Mouse (Mus musculus) midbrain, embryonic 11.5 days (tissue): ENCODE measurements around the gene Nxn. TPM values are rescaled to one million over a fixed set of nuclear protein-coding genes. Genes with fewer than 3 reads are reported as not detected.

Experiments
- ATAC-seq: fragments of 200-750 bp; cut with Nextera tagmentation; 2 replicates; pipeline ENCODE4 v1.8.0; 2017; ENCODE audit warnings: moderate TSS enrichment, moderate library complexity; ENCODE audit not compliant: low FRiP score
- DNase-seq: peaks from one replicate; pipeline ENCODE4 v3.0.0; 2015; ENCODE audit warnings: low spot score; ENCODE audit errors: missing footprints
- H3K27ac ChIP-seq: fragments of 300-500 bp; sonication (generic); 2 replicates; pipeline ENCODE4 v1.5.1; 2014; ENCODE audit warnings: low read depth, low read length
- H3K27me3 ChIP-seq: fragments of 300-500 bp; sonication (generic); 2 replicates; pipeline ENCODE4 v1.6.1; 2014; ENCODE audit warnings: mild to moderate bottlenecking, low read length, moderate library complexity, mixed read lengths; ENCODE audit not compliant: control insufficient read depth, insufficient read depth
- H3K36me3 ChIP-seq: fragments of 300-500 bp; sonication (generic); 2 replicates; pipeline ENCODE4 v1.6.1; 2014; ENCODE audit warnings: mild to moderate bottlenecking, low read length, moderate library complexity, mixed read lengths; ENCODE audit not compliant: control insufficient read depth, insufficient read depth
- H3K4me1 ChIP-seq: fragments of 300-500 bp; sonication (generic); 2 replicates; pipeline ENCODE4 v1.6.1; 2014; ENCODE audit warnings: low read length; ENCODE audit not compliant: control insufficient read depth, insufficient read depth
- H3K4me2 ChIP-seq: fragments of 300-500 bp; sonication (generic); 2 replicates; pipeline ENCODE4 v1.6.1; 2014; ENCODE audit warnings: mild to moderate bottlenecking, moderate library complexity
- H3K4me3 ChIP-seq: fragments of 300-500 bp; sonication (generic); 2 replicates; pipeline ENCODE4 v1.5.1; 2014; ENCODE audit warnings: low read depth, low read length
- H3K9ac ChIP-seq: fragments of 300-500 bp; sonication (generic); 2 replicates; pipeline ENCODE4 v1.6.1; 2014; ENCODE audit warnings: low read length
- H3K9me3 ChIP-seq: fragments of 300-500 bp; sonication (generic); 2 replicates; pipeline ENCODE4 v1.6.1; 2016; ENCODE audit warnings: low read length; ENCODE audit not compliant: control insufficient read depth
- WGBS: fragments of 180-500 bp; shearing (Covaris S2); extraction: QIAGEN DNeasy Blood & Tissue Kit; methylation state at CpG from one replicate; pipeline ENCODE4 v1.1.7; 2014; 5-methylcytosine and 5-hydroxymethylcytosine counted together
- polyA plus RNA-seq: library from polyadenylated mRNA; unstranded; fragments of >200 nt; fragmentation: Nextera tagmentation; extraction: Ambion mirVana; gene quantifications from 2 replicates; pipeline ENCODE4 v1.2.1, GENCODE M21; 2014

Gene Nxn
- polyA plus RNA-seq, 1 experiment from 2014 or later = 51.3 TPM

GRCm38 (mm10) chr11:76337764-76338163, 61.2 kb downstream of the Nxn start:
- H3K9me3 ChIP-seq = no peaks in the 10 kb centered on the region
- peaks cover 5% of the 10 kb centered on the region; the same call in 1 of the 2 replicates for H3K4me1 ChIP-seq
- H3K36me3 ChIP-seq = no peaks in the 10 kb centered on the region
- H3K27me3 ChIP-seq = no peaks in the 10 kb centered on the region
- no peak overlapping the region for H3K27ac ChIP-seq
- no peak overlapping the region for H3K4me2 ChIP-seq
- no peak overlapping the region for H3K4me3 ChIP-seq
- 6% methylated on average over 7 of the region's 7 CpGs for WGBS
- ATAC-seq = no peak
- no peak for DNase-seq
- no peak overlapping the region for H3K9ac ChIP-seq

GRCm38 (mm10) chr11:76337236-76337635, 61.7 kb downstream of the Nxn start:
- Histone ChIP-seq H3K4me3 (no peak overlapping the region), H3K9me3 (no peaks in the 10 kb centered on the region), H3K9ac (no peak overlapping the region), H3K27ac (no peak overlapping the region), H3K36me3 (no peaks in the 10 kb centered on the region), H3K4me2 (no peak overlapping the region), H3K4me1 (peaks cover 5% of the 10 kb centered on the region; the same call in 1 of the 2 replicates), H3K27me3 (no peaks in the 10 kb centered on the region)
- no peak for DNase-seq
- no peak for ATAC-seq
- 88% methylated on average over 9 of the region's 9 CpGs for WGBS

DNA sequence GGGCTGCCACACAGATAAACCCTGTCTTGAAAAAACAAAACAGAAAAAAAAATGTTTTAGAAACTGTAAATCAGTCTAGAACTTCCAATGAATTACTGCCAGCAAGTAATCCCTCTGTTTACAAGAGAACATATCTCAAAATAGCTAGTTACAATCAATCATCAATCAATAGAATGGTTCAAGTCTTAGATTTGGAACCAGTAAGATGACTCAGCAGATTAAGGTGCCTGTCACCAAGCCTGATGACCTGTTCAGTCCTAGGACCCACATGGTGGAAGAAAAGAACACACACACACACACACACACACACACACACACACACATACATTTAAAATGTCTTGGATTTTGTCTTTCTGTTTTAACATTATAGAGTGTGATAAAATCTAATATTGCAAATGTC, 62.7 kb downstream of the Nxn start:
- DNase-seq (no peak), ATAC-seq (no peak)
- H3K36me3 ChIP-seq = no peaks in the 10 kb centered on the region
- H3K9ac ChIP-seq = no peak overlapping the region
- H3K4me1 ChIP-seq = peaks cover 5% of the 10 kb centered on the region; the same call in 1 of the 2 replicates
- no peaks in the 10 kb centered on the region for H3K9me3 ChIP-seq
- H3K27me3 ChIP-seq = no peaks in the 10 kb centered on the region
- H3K4me2 ChIP-seq = no peak overlapping the region
- H3K27ac ChIP-seq = no peak overlapping the region
- no peak overlapping the region for H3K4me3 ChIP-seq

DNA sequence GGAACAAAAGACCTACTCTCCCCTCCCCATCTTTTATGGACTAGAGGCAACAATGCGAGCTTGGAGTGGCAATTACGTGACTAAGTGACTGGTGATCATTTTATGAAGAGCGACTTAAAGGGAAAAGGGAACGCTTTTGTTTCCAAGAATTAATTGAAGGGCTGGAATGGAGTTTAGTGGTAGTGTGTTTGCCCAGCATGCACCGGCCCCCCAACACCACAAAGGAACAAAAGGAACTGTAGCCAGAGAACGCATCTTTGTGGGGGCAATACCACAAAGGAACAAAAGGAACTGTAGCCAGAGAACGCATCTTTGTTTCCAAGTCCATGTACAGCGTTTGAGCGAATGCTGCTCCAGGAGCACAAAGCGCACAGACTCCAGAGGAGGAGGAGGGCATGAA, 64.0 kb downstream of the Nxn start:
- ATAC-seq (no peak), DNase-seq (no peak)
- H3K9me3 ChIP-seq = no peaks in the 10 kb centered on the region
- H3K4me3 ChIP-seq = no peak overlapping the region
- no peak overlapping the region for H3K9ac ChIP-seq
- WGBS = 71% methylated on average over 10 of the region's 10 CpGs
- no peak overlapping the region for H3K4me2 ChIP-seq
- H3K36me3 ChIP-seq = no peaks in the 10 kb centered on the region
- H3K27me3 ChIP-seq = no peaks in the 10 kb centered on the region
- H3K27ac ChIP-seq = no peak overlapping the region
- peaks cover 5% of the 10 kb centered on the region; the same call in 1 of the 2 replicates for H3K4me1 ChIP-seq

DNA sequence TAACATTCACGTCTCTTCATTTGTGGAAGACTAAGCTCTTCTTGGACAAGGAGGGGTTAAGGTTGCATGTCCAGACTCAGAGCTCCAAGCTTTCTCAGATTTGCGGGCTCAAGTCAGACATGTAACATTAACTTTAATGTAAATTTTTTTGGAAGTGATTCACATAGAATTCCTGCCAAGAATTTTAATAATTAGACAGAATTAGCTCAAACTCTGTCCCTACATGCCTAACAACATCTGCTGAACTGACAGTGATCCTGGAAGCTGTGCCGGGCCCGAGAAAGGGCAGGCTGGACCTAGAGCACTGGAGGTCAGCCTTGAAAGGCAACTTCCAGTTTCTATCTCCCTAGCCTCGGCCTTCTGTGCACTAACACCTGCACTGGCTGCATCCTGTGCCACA, 66.7 kb downstream of the Nxn start:
- no peak overlapping the region for H3K4me3 ChIP-seq
- H3K9ac ChIP-seq = no peak overlapping the region
- DNase-seq = no peak
- H3K4me1 ChIP-seq = peaks cover 8% of the 10 kb centered on the region; the same call in 1 of the 2 replicates
- ATAC-seq = no peak
- WGBS = 76% methylated on average over 5 of the region's 5 CpGs
- no peak overlapping the region for H3K27ac ChIP-seq
- H3K4me2 ChIP-seq = no peak overlapping the region
- no peaks in the 10 kb centered on the region for H3K9me3 ChIP-seq
- no peaks in the 10 kb centered on the region for H3K36me3 ChIP-seq
- H3K27me3 ChIP-seq = no peaks in the 10 kb centered on the region

GRCm38 (mm10) chr11:76328522-76329290, 70.2 kb downstream of the Nxn start:
- H3K9ac ChIP-seq = no peak overlapping the region
- no peaks in the 10 kb centered on the region for H3K36me3 ChIP-seq
- H3K4me2 ChIP-seq = no peak overlapping the region
- H3K9me3 ChIP-seq = no peaks in the 10 kb centered on the region
- H3K27me3 ChIP-seq = no peaks in the 10 kb centered on the region
- H3K4me1 ChIP-seq = peaks cover 11% of the 10 kb centered on the region; the same call in 1 of the 2 replicates
- H3K4me3 ChIP-seq = no peak overlapping the region
- 82% methylated on average over 2 of the region's 2 CpGs for WGBS
- DNase-seq = no peak
- no peak for ATAC-seq
- no peak overlapping the region for H3K27ac ChIP-seq

DNA sequence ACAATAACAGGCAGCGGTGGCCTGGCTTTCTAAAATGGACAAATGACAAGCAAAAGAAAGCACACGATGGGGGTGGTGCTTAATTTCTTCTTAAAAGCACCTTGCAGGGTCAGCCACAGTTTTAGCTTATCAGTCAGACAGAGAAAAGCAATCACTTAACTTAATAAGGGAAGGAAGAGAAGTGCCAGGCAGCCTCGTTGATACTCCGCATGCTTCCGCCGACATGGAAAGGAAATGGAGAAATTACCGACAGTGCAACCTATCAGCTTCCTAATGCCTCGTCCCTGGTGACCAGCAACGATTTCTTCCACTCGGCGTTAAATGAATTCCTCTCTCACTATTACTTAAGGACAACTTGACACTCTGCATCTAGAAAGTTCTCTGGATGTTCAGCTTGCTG, 70.9 kb downstream of the Nxn start:
- peaks cover 11% of the 10 kb centered on the region; the same call in 1 of the 2 replicates for H3K4me1 ChIP-seq
- no peak for ATAC-seq
- no peak overlapping the region for H3K4me2 ChIP-seq
- no peak for DNase-seq
- H3K27me3 ChIP-seq = no peaks in the 10 kb centered on the region
- WGBS = 81% methylated on average over 11 of the region's 11 CpGs
- no peaks in the 10 kb centered on the region for H3K36me3 ChIP-seq
- H3K4me3 ChIP-seq = no peak overlapping the region
- no peaks in the 10 kb centered on the region for H3K9me3 ChIP-seq
- no peak overlapping the region for H3K27ac ChIP-seq
- H3K9ac ChIP-seq = no peak overlapping the region

DNA sequence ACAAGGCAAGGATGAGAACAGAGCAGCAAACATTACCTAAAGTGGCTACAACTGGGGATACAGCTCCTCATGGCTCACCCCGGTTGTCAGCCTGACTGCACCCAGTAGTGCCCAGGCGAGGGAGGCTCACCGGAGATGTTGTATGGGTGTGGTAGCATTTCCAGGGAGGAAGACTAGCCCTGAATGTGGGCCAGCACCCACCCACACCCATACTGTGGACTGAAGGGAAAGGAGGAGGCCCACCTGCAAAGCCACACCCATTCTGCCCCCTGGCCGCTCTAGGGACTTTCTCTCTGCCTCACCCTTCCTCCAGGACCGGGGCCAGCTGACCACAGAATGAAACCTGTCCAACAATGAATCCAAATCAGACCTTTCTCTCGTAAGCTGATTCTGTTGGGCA, 72.3 kb downstream of the Nxn start:
- peaks cover 11% of the 10 kb centered on the region; the same call in 1 of the 2 replicates for H3K4me1 ChIP-seq
- WGBS = 88% methylated on average over 6 of the region's 6 CpGs
- no peak overlapping the region for H3K4me2 ChIP-seq
- H3K27me3 ChIP-seq = no peaks in the 10 kb centered on the region
- H3K9ac ChIP-seq = no peak overlapping the region
- no peak overlapping the region for H3K4me3 ChIP-seq
- H3K27ac ChIP-seq = no peak overlapping the region
- no peaks in the 10 kb centered on the region for H3K9me3 ChIP-seq
- no peak for DNase-seq
- H3K36me3 ChIP-seq = no peaks in the 10 kb centered on the region
- no peak for ATAC-seq

DNA sequence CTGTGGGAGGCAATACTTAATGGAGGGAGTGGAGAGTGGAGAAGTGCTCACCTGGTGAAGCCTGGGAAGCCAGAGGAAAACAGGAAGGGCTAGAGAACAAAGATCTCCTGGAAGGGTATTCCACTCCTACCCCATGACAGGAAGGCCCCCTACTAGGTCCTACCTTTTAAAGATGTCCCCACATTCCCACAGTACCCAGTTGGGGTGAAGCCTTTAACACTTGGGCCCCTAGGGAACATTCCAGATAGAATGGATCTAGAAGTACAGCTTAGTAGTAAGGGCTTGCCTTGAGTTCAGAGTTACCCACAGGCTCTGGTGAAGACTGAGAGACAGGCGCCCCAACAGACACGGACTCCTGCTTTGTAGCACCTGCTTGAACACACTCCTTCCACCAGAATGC, 72.9 kb downstream of the Nxn start:
- DNase-seq (no peak), ATAC-seq (no peak)
- H3K9ac ChIP-seq = no peak overlapping the region
- H3K9me3 ChIP-seq = no peaks in the 10 kb centered on the region
- H3K27me3 ChIP-seq = no peaks in the 10 kb centered on the region
- WGBS = 96% methylated on average over 2 of the region's 2 CpGs
- H3K4me1 ChIP-seq = peaks cover 11% of the 10 kb centered on the region; the same call in 1 of the 2 replicates
- no peak overlapping the region for H3K4me2 ChIP-seq
- no peak overlapping the region for H3K4me3 ChIP-seq
- H3K27ac ChIP-seq = no peak overlapping the region
- H3K36me3 ChIP-seq = no peaks in the 10 kb centered on the region
